In genomic region chr19:46718150-46718549, GRCm38 (mm10) we compare ENCODE assay signal across 32 mouse cellular contexts. TPM values are rescaled to one million over a fixed set of nuclear protein-coding genes. Genes with fewer than 3 reads are reported as not detected.
A peak's percentile ranks its signal among the peaks of the same experiment; 100 is the strongest.
DNase-seq lines count a peak whose midpoint lies in the region.
"Had no signal": no experiment of that assay in that cellular context is flagged by ENCODE, and none has a peak within 500 bp of the region (broad histone marks: within the 10 kb centered on the region; RNA-seq: fewer than 3 reads in every experiment).

No protein-coding gene starts in this region.

- peak; percentile 45 for DNase-seq in adrenal gland, adult 2 months
- no peak for DNase-seq in adrenal gland, postnatal 36 days
- DNase-seq in 416B (ENCODE audit: low read depth) (peak; percentile 36), NIH3T3 (ENCODE audit: low read depth) (peak; percentile 48)
- DNase-seq in spleen, adult 18-20 months: no peak
- DNase-seq in cerebellum, postnatal 10 days: no peak
- no peak for DNase-seq in cerebellum, adult 8-10 months
- DNase-seq: cerebellum, adult 18-20 months; cerebellum, adult 9-11 months; cerebellum, postnatal 36 days; embryo, embryonic 11 days; gastrocnemius, adult 2 months; gastrocnemius, postnatal 14 days; heart, adult 11 months; kidney, adult 11 months; kidney, adult 8-10 months had no signal

RNA-seq across cellular contexts. Expression of gene As3mt, which starts 10.9 kb away (rescaled TPM):
- 10 to 100 TPM; 89.0 to 94.8 TPM for total RNA-seq in adrenal gland, adult 2 months (2021)
- 11.3 and 14.3 TPM in 2 replicates for polyA plus RNA-seq in adrenal gland, adult 2 months (2012; rRNA removed)
- 100 to 1,000 TPM in 1 of 2 experiments, 10 to 100 TPM in 1; 93.6 to 101 TPM for total RNA-seq in adrenal gland, postnatal 36 days (2021)
- polyA plus RNA-seq: G1E had no signal

RNA-seq across cellular contexts. Expression of gene Borcs7, which starts 28.4 kb away (rescaled TPM):
- total RNA-seq in adrenal gland, adult 2 months (2021): 10 to 100 TPM; 13.5 to 14.5 TPM
- polyA plus RNA-seq in adrenal gland, adult 2 months (2012; rRNA removed): 2.3 and 2.9 TPM in 2 replicates
- 10 to 100 TPM; 14.4 to 16.8 TPM for total RNA-seq in adrenal gland, postnatal 36 days (2021)

RNA-seq across cellular contexts. Expression of gene Cnnm2, which starts 43.2 kb away (rescaled TPM):
- 10 to 100 TPM; 33.4 to 40.7 TPM for total RNA-seq in adrenal gland, adult 2 months (2021)
- polyA plus RNA-seq in adrenal gland, adult 2 months (2012; rRNA removed): 34.9 and 49.2 TPM in 2 replicates
- total RNA-seq in adrenal gland, postnatal 36 days (2021): 10 to 100 TPM; 23.7 to 39.4 TPM

RNA-seq across cellular contexts. Expression of gene Cyp17a1, which starts 45.2 kb away (rescaled TPM):
- 1 to 10 TPM; 1.7 to 3.0 TPM for total RNA-seq in adrenal gland, adult 2 months (2021)
- polyA plus RNA-seq in adrenal gland, adult 2 months (2012; rRNA removed): 0.18 and 0.19 TPM in 2 replicates
- total RNA-seq in adrenal gland, postnatal 36 days (2021): 10 to 100 TPM in 1 of 2 experiments, 1 to 10 TPM in 1; 1.9 to 10.5 TPM
- total RNA-seq: CH12.LX; gastrocnemius, adult 2 months; gastrocnemius, postnatal 14 days; gastrocnemius, postnatal 4 days; heart, adult 8-10 months; heart, postnatal 25 days; hematopoietic stem cell, adult 5-6 weeks had no signal
- polyA plus RNA-seq: activated CD4-positive, CD25-positive, alpha-beta regulatory T cell, adult 4 months; cortical plate, adult 2 months; embryonic facial prominence, embryonic 10.5 days; embryonic facial prominence, embryonic 13.5 days; erythroblast, embryonic 14.5 days; forebrain, embryonic 12.5 days; forebrain, embryonic 15.5 days; G1E; hindbrain, embryonic 12.5 days; hindbrain, embryonic 15.5 days; intestine, embryonic 15.5 days had no signal

Comparison
In these comparisons a context has a peak if more than half of its experiments do, and no peak if none do; other contexts are left out.
1. DNase-seq: peak in adrenal gland, adult 2 months (single experiment), 416B (single experiment) and NIH3T3 (single experiment); none in adrenal gland, postnatal 36 days (0 of 2), spleen, adult 18-20 months (0 of 2), cerebellum, postnatal 10 days (0 of 2) and cerebellum, adult 8-10 months (single experiment).